8 mouse cellular contexts compared by ENCODE assay signal in genomic region chr13:55321434-55322129, GRCm38 (mm10). TPM values are rescaled to one million over a fixed set of nuclear protein-coding genes. Genes with fewer than 3 reads are reported as not detected.
A peak's percentile ranks its signal among the peaks of the same experiment; 100 is the strongest.
DNase-seq lines count a peak whose midpoint lies in the region.

Gene Rab24, minus strand, starts transcription at chr13:55321946.

- no peaks in the 10 kb centered on the region for H3K9me3 ChIP-seq in hindbrain, embryonic 10.5 days

- WGBS in hindbrain, embryonic 10.5 days = under 1% methylated on average over 73 of the region's 73 CpGs

- H3K27me3 ChIP-seq in hindbrain, embryonic 10.5 days (ENCODE audit: insufficient read depth, poor library complexity, severe bottlenecking) = no peaks in the 10 kb centered on the region

- H3K4me3 ChIP-seq in hindbrain, embryonic 10.5 days = peak within 1 kb of the TSS; percentile 87

- peaks cover 80% of the 10 kb centered on the region for H3K36me3 ChIP-seq in hindbrain, embryonic 10.5 days

- H3K27ac ChIP-seq in hindbrain, embryonic 10.5 days = peak within 1 kb of the TSS; percentile 95

- DNase-seq in Muller cell, postnatal 12 days (ENCODE audit: inconsistent ontology term) = peak; percentile 89
- peak; percentile 88 for DNase-seq in cerebellum, adult 9-11 months
- DNase-seq in frontal cortex, adult 2 months (ENCODE audit: extremely low spot score in 1 of 2, low spot score in 1 of 2) = peak; percentile 62 to 85
- DNase-seq in hindbrain, embryonic 10.5 days (ENCODE audit: low spot score) = peak; percentile 89
- DNase-seq in layer of hippocampus, postnatal 14 days (ENCODE audit: low spot score in 2 of 2) = peak; percentile 86 to 89
- DNase-seq in lung, postnatal 14 days = peak; percentile 87
- peak; percentile 87 for DNase-seq in ovary, postnatal 36 days (ENCODE audit: low spot score)
- peak; percentile 93 for DNase-seq in thymus, postnatal 14 days

- H3K4me1 ChIP-seq in hindbrain, embryonic 10.5 days (replicated peaks) = peaks cover 38% of the 10 kb centered on the region

RNA-seq across cellular contexts. Expression of gene Rab24, which starts in this region (rescaled TPM):
- polyA plus RNA-seq in frontal cortex, adult 2 months (2012; rRNA removed) = 142 and 148 TPM in 2 replicates
- 80.9 and 83.7 TPM in 2 replicates for polyA plus RNA-seq in hindbrain, embryonic 10.5 days (2016; fragmentation: Nextera tagmentation; extraction: Ambion mirVana)
- total RNA-seq in layer of hippocampus, postnatal 14 days (2021) = 10 to 100 TPM; 74.3 to 77.8 TPM

Comparison
In these comparisons a context has a peak if more than half of its experiments do, and no peak if none do; other contexts are left out.
1. Peak in every context shown above with its lines: DNase-seq, H3K4me3 ChIP-seq and H3K27ac ChIP-seq.